Mouse (Mus musculus) testis, adult 2 months (tissue): ENCODE measurements around the gene Cript.
A peak's percentile ranks its signal among the peaks of the same experiment; 100 is the strongest.

Source experiments
- CTCF ChIP-seq: fragments of 200-500 bp; IDR thresholded peaks from 2 replicates; pipeline ENCODE4 v1.5.1; 2012; ENCODE audit warnings: low read depth, mild to moderate bottlenecking, inconsistent platforms, low read length, moderate library complexity; ENCODE audit not compliant: control insufficient read depth, insufficient read depth, insufficient replicate concordance
- POLR2A ChIP-seq: fragments of 200-500 bp; IDR thresholded peaks from 2 replicates; pipeline ENCODE4 v1.6.1; 2012; ENCODE audit warnings: low read depth, mild to moderate bottlenecking, inconsistent platforms, low read length, moderate library complexity; ENCODE audit not compliant: control insufficient read depth

DNA sequence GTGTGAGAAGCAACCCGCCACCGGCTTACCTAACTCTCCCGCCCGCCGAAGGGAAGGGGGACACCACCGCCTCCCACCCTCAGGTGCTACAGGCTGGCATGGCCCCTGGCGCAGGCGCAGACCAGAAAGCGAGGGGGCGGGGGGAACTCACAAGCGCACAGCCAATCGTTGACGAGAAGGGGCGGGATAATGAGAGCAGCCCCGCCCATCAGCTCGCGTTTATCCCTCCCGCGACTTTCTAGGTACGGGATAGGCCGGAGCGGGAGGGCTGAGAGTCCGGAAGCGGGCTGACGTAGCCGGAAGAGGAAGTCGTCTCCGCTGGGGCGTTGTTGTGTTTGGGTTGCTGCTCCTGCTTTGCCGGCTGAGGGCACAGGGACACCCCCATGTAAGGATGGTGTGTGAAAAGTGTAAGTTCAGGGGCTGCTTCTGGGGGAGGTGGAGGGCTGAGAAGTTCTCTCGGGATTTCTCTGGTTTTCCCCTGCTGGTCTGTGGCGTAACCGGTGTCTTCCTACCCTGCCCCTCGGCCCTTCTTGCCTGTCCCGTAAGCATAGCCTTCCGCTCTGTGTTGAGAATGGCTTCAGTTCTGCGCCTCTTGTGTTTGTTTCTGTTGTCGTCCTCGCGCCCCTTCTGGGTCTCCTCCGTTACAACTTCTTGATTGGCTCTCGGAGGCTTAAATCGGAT, at the start of gene Cript, which contains the start of gene Pigf:
- TF ChIP-seq POLR2A (peak; percentile 72), CTCF (no peak)
